Mouse (Mus musculus): ENCODE measurements at regions not wholly inside any gene's neighbourhood (a gene's known extent, or its start where the extent isn't known, plus 50 kb on each side); places are given as distances from the start of the nearest gene placed in this dataset.

- DNase-seq (ENCODE audit: low spot score): no peak
Observed at GRCm38 (mm10) chr6:7473730-7474129, 80.9 kb upstream of the Tac1 start.

GRCm38 (mm10) chr6:7476907-7477306 is 77.8 kb upstream of the Tac1 start:
- DNase-seq (ENCODE audit: low spot score): no peak

- DNase-seq (ENCODE audit: low spot score): no peak
Observed at GRCm38 (mm10) chr6:7494299-7494698, 60.4 kb upstream of the Tac1 start.

- DNase-seq (ENCODE audit: low spot score): no peak
Observed at GRCm38 (mm10) chr6:7496766-7497165, 57.9 kb upstream of the Tac1 start.
